Mouse (Mus musculus) kidney, adult 2 months (tissue): ENCODE measurements at regions not wholly inside any gene's neighbourhood (a gene's known extent, or its start where the extent isn't known, plus 50 kb on each side); places are given as distances from the start of the nearest gene placed in this dataset.

Experiments
- CTCF ChIP-seq: fragments of 200-500 bp; conservative IDR thresholded peaks from 2 replicates; pipeline ENCODE4 v1.5.1; 2011; ENCODE audit warnings: low read depth, mild to moderate bottlenecking, control low read depth, low read length, moderate library complexity, mixed read lengths; ENCODE audit not compliant: insufficient read depth, insufficient read length
- POLR2A ChIP-seq: fragments of 200-500 bp; IDR thresholded peaks from one replicate; pipeline ENCODE4 v1.6.1; 2011; ENCODE audit warnings: low read depth, low read length, control low read depth

- TF ChIP-seq POLR2A (no peak), CTCF (no peak)
Measured at GRCm38 (mm10) chr1:119221901-119222300, 168.5 kb upstream of the Gli2 start.
